8 mouse cellular contexts compared by ENCODE assay signal in genomic region chr7:109752008-109752925, GRCm38 (mm10). TPM values are rescaled to one million over a fixed set of nuclear protein-coding genes. Genes with fewer than 3 reads are reported as not detected.
A peak's percentile ranks its signal among the peaks of the same experiment; 100 is the strongest.
DNase-seq lines count a peak whose midpoint lies in the region; ATAC-seq lines count a peak whose summit lies in the region.

TSS of gene Tmem9b (minus strand) at chr7:109752875.

- no peaks in the 10 kb centered on the region for H3K27me3 ChIP-seq in heart, embryonic 13.5 days (replicated peaks)
- H3K27me3 ChIP-seq in liver, embryonic 13.5 days = no peaks in the 10 kb centered on the region
- no peaks in the 10 kb centered on the region for H3K27me3 ChIP-seq in stomach, embryonic 14.5 days (ENCODE audit: control insufficient read depth, insufficient read depth, low read length)

- H3K9ac ChIP-seq in heart, embryonic 13.5 days = peak within 1 kb of the TSS; percentile 86
- peak within 1 kb of the TSS; percentile 87 for H3K9ac ChIP-seq in liver, embryonic 13.5 days
- peak within 1 kb of the TSS; percentile 83 for H3K9ac ChIP-seq in stomach, embryonic 14.5 days (replicated peaks; ENCODE audit: low read depth, low read length)

- H3K36me3 ChIP-seq in heart, embryonic 13.5 days = peaks cover 7% of the 10 kb centered on the region; the same call in 1 of the 2 replicates
- H3K36me3 ChIP-seq in liver, embryonic 13.5 days = 0 out of 2 replicates have a peak, but pooled peaks cover 7% of the 10 kb centered on the region
- H3K36me3 ChIP-seq in stomach, embryonic 14.5 days (ENCODE audit: control insufficient read depth, insufficient read depth, low read length) = no peaks in the 10 kb centered on the region; the same call in 1 of the 2 replicates

- DNase-seq in CD4-positive, CD25-positive, alpha-beta regulatory T cell, adult 2 months (ENCODE audit: low read depth, low spot score) = peak; percentile 85
- peak; percentile 43 for DNase-seq in brain, embryonic 18.5 days (ENCODE audit: low read depth, low spot score)
- DNase-seq in kidney, postnatal 10 days = peak; percentile 91
- peak; percentile 70 for DNase-seq in liver, embryonic 13.5 days
- DNase-seq in natural killer cell, adult 2 months (ENCODE audit: low spot score in 2 of 2) = peak; percentile 64

- peak within 1 kb of the TSS; percentile 81 for H3K27ac ChIP-seq in heart, embryonic 13.5 days (replicated peaks)
- H3K27ac ChIP-seq in liver, embryonic 13.5 days = peak within 1 kb of the TSS; percentile 78
- H3K27ac ChIP-seq in stomach, embryonic 14.5 days (ENCODE audit: low read length) = peak within 1 kb of the TSS; percentile 86

- H3K4me1 ChIP-seq in heart, embryonic 13.5 days = peaks cover 25% of the 10 kb centered on the region
- H3K4me1 ChIP-seq in liver, embryonic 13.5 days (replicated peaks) = peaks cover 44% of the 10 kb centered on the region
- peaks cover 8% of the 10 kb centered on the region; the same call in 1 of the 2 replicates for H3K4me1 ChIP-seq in stomach, embryonic 14.5 days (ENCODE audit: control insufficient read depth, insufficient read depth, low read length)

- H3K4me3 ChIP-seq in heart, embryonic 13.5 days = peak within 1 kb of the TSS; percentile 62
- H3K4me3 ChIP-seq in liver, embryonic 13.5 days (replicated peaks) = peak within 1 kb of the TSS; percentile 76
- peak within 1 kb of the TSS; percentile 89 for H3K4me3 ChIP-seq in stomach, embryonic 14.5 days (ENCODE audit: low read depth, low read length)

- H3K4me2 ChIP-seq in heart, embryonic 13.5 days = peak within 1 kb of the TSS; percentile 87
- peak within 1 kb of the TSS; percentile 92 for H3K4me2 ChIP-seq in liver, embryonic 13.5 days
- peak within 1 kb of the TSS; percentile 65 for H3K4me2 ChIP-seq in stomach, embryonic 14.5 days (replicated peaks; ENCODE audit: low read depth, low read length)

- peak; percentile 87 for ATAC-seq in erythroid progenitor cell, adult 5-6 weeks (replicated peaks; ENCODE audit: low FRiP score, poor library complexity, severe bottlenecking)
- ATAC-seq in heart, embryonic 13.5 days (ENCODE audit: extremely low read depth, insufficient number of reproducible peaks, low FRiP score, low TSS enrichment) = peak; percentile 83
- peak; percentile 90 for ATAC-seq in liver, embryonic 13.5 days (ENCODE audit: low read depth)
- peak; percentile 87 for ATAC-seq in stomach, embryonic 14.5 days (ENCODE audit: insufficient number of reproducible peaks, insufficient read depth, low FRiP score, low read depth)

- WGBS in heart, embryonic 13.5 days = under 1% methylated on average over 72 of the region's 74 CpGs
- under 1% methylated on average over 73 of the region's 74 CpGs for WGBS in liver, embryonic 13.5 days (ENCODE audit: insufficient replicate concordance)
- 1% methylated on average over 70 of the region's 74 CpGs for WGBS in stomach, embryonic 14.5 days

- no peaks in the 10 kb centered on the region for H3K9me3 ChIP-seq in heart, embryonic 13.5 days
- no peaks in the 10 kb centered on the region for H3K9me3 ChIP-seq in liver, embryonic 13.5 days (replicated peaks)
- no peaks in the 10 kb centered on the region for H3K9me3 ChIP-seq in stomach, embryonic 14.5 days (ENCODE audit: control insufficient read depth, low read depth, low read length)

RNA-seq across cellular contexts. Expression of gene Tmem9b, which starts in this region (rescaled TPM):
- 57.8 and 63.1 TPM in 2 replicates for total RNA-seq in erythroid progenitor cell, adult 5-6 weeks (2015; ENCODE audit: low replicate concordance)
- total RNA-seq in erythroid progenitor cell, adult 5-6 weeks (2017; ENCODE audit: low replicate concordance) = 22.2 and 22.6 TPM in 2 replicates
- polyA plus RNA-seq in heart, embryonic 13.5 days (2015; fragmentation: Nextera tagmentation; extraction: Ambion mirVana) = 53.9 and 56.6 TPM in 2 replicates
- polyA plus RNA-seq in liver, embryonic 13.5 days (2015; fragmentation: Nextera tagmentation; extraction: Ambion mirVana) = 40.8 and 42.6 TPM in 2 replicates
- polyA plus RNA-seq in stomach, embryonic 14.5 days (2014; fragmentation: Nextera tagmentation; extraction: Ambion mirVana) = 58.8 and 65.9 TPM in 2 replicates

Comparison
In these comparisons a context has a peak if more than half of its experiments do, and no peak if none do; other contexts are left out.
1. Peak in every context shown above with its lines: DNase-seq, ATAC-seq, H3K4me3 ChIP-seq and H3K27ac ChIP-seq.